Mouse (Mus musculus): ENCODE measurements at regions not wholly inside any gene's neighbourhood (a gene's known extent, or its start where the extent isn't known, plus 50 kb on each side); places are given as distances from the start of the nearest gene placed in this dataset.

DNA sequence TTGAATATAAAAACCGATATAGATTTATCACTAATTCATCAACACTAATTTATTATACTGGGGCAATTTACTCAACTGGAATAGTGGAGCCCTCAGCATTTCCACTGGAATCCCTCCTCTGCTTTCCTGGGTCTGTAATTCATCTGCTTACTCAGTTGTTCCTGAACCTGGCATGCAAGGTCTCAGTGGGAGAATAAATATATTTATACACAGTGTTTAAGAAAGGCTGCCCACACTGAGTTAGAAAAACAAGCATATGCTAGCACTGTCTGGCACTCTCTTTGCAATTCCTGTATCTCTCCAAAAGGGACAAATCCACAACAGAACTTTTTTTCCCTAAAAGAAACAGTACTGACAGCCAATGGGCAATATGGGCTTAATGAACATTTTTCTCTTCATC lies 100.1 kb upstream of the Gm10192 start:
- no peak for TF ChIP-seq CTCF (IDR thresholded peaks at IDR 0.05)
- CTCF ChIA-PET, result no interaction called here
- ATAC-seq (no peak), DNase-seq (ENCODE audit: low read depth, low spot score) (no peak)
- in situ Hi-C loops (cut with MboI; ENCODE audit: low pct_unique_long_range_greater_than_20kb), result no loop called here
- H3K27me3 ChIP-seq, result no peaks in the 10 kb centered on the region
- POLR2A ChIA-PET, result no interaction called here

DNA sequence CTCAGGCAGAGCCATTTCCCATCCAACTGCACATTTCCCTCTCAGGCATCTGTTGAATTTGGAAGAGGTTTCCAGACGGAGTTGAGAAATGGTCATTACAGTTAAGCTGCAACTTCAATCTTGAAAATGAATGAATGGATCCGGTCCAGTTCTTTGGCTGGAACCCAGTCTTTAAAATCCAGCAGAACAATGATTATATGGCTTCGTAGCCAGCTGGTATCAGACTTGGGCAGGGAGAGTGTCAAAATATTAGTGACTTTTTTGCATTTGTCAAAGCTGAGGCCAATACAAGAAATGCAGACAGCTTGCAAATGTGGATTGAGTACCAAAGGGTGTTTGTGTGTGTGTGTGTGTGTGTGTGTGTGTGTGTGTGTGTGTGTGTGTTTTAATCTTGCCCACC lies 99.7 kb upstream of the Gm10192 start:
- TF ChIP-seq CTCF (IDR thresholded peaks at IDR 0.05), result no peak
- in situ Hi-C loops (cut with MboI; ENCODE audit: low pct_unique_long_range_greater_than_20kb), result no loop called here
- CTCF ChIA-PET, result no interaction called here
- no peaks in the 10 kb centered on the region for H3K27me3 ChIP-seq
- POLR2A ChIA-PET, result interaction anchor here (0.6 kb wide), 1 partner anchor 1748 kb away, joined by 3 read pairs; the partner anchor contains the start of gene Angptl3
- DNase-seq (ENCODE audit: low read depth, low spot score), result no peak
- ATAC-seq, result no peak

DNA sequence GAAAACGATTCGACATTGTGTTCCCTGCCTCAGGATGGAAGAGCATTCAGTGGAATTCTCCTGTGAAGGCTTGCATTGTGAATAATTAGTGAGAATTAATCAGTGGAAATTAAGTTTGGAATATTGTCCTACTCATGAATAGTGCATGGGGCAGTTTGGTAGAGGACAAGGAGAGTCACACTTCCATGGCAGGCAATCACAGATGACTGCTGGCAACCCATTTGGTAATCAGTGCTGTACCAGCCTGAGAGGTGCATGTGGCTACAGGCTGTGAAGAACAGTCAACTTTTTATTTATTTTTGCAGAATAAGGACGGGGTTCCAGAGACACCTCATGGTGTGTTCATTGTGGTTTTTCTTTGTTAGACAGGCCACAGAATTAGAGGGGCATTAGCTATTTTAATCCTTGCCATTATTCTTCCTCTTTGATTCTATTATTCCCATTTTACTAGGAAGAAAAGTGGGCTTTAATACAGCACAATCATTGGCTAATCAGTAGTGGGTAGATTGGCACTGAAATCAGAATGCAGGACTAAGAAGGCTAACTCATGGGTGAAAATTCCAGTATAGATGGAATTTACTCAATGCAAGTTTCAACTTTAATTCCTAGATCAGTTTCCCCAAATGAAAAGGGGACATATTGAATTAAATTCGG lies 98.3 kb upstream of the Gm10192 start:
- POLR2A ChIA-PET, result no interaction called here
- no peak for DNase-seq (ENCODE audit: low read depth, low spot score)
- in situ Hi-C loops (cut with MboI; ENCODE audit: low pct_unique_long_range_greater_than_20kb), result no loop called here
- TF ChIP-seq CTCF (IDR thresholded peaks at IDR 0.05), result no peak
- H3K27me3 ChIP-seq, result no peaks in the 10 kb centered on the region
- no peak for ATAC-seq
- CTCF ChIA-PET, result no interaction called here

DNA sequence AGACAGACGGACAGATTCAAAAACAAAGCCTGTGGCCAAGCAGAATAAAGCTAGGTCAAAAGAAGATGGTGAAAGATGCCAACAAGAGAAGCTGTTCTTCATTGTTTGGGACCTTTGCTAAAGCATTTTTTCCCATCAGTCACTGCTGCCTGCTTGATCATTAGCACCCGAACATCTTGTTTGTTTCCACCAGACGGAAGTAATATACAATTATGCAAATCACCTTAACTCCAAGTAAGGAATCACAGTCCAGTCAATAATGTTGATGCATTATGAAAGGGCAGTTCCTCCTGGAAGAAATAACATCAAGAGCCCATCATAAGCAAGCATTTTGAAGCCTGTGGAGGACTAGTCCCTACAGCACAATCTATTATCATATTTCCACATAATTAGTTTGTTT lies 97.7 kb upstream of the Gm10192 start:
- TF ChIP-seq CTCF (IDR thresholded peaks at IDR 0.05), result no peak
- no peak for DNase-seq (ENCODE audit: low read depth, low spot score)
- in situ Hi-C loops (cut with MboI; ENCODE audit: low pct_unique_long_range_greater_than_20kb), result no loop called here
- ATAC-seq, result no peak
- no peaks in the 10 kb centered on the region for H3K27me3 ChIP-seq
- ChIA-PET CTCF (no interaction called here), POLR2A (no interaction called here)

DNA sequence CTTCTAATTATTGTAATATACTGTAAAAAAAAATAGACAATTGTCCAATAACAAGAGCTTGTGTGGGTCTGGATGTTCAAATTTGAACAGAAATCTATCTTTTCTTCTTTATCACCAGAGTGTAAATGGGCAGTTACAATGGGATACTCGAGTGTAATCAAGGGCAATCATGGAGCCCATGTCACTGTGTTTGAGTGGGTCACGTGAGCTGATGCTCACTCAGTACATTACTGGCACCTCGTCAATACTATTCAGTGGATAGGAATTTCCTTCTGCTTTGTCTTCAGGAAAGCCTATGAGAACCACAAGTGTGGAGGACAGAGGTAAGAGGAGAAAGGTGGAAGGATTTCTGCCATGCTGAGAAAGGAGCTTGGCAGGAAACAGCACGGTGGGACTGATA lies 54.0 kb upstream of the Gm10192 start:
- DNase-seq (ENCODE audit: low read depth, low spot score) (no peak), ATAC-seq (no peak)
- no peak for TF ChIP-seq CTCF (IDR thresholded peaks at IDR 0.05)
- ChIA-PET POLR2A (interaction anchor here (0.7 kb wide), 1 partner anchor 675 kb away, joined by 3 read pairs; no protein-coding TSS in a partner anchor), CTCF (interaction anchor here (1.4 kb wide), 1 partner anchor 17 kb away, joined by 3 read pairs; no protein-coding TSS in a partner anchor)
- in situ Hi-C loops (cut with MboI; ENCODE audit: low pct_unique_long_range_greater_than_20kb), result no loop called here
- H3K27me3 ChIP-seq, result no peaks in the 10 kb centered on the region

DNA sequence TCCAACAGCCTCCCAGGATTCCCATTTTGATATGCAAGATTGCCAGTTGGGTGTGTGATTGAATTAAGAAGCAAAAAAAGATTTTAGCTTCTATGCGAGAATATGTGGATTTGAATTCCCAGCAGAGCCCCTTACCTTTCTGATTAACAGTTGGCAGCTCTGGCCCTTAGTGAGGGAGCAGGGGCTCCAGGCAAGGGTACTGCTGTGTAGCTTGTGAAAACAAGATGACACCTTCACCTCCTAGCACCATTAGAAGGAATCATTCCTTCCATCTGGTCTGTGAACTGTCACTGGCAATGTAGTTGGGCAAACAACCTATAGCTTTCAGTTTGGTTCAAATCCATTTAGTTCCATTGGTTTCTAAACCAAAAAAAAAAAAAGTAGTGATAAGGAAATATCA lies 53.4 kb upstream of the Gm10192 start:
- DNase-seq (ENCODE audit: low read depth, low spot score), result no peak
- ChIA-PET CTCF (interaction anchor here (1.4 kb wide), 1 partner anchor 16 kb away, joined by 3 read pairs; no protein-coding TSS in a partner anchor), POLR2A (interaction anchor here (0.7 kb wide), 1 partner anchor 676 kb away, joined by 3 read pairs; no protein-coding TSS in a partner anchor)
- no peak for ATAC-seq
- H3K27me3 ChIP-seq, result no peaks in the 10 kb centered on the region
- no peak for TF ChIP-seq CTCF (IDR thresholded peaks at IDR 0.05)
- in situ Hi-C loops (cut with MboI; ENCODE audit: low pct_unique_long_range_greater_than_20kb), result no loop called here

DNA sequence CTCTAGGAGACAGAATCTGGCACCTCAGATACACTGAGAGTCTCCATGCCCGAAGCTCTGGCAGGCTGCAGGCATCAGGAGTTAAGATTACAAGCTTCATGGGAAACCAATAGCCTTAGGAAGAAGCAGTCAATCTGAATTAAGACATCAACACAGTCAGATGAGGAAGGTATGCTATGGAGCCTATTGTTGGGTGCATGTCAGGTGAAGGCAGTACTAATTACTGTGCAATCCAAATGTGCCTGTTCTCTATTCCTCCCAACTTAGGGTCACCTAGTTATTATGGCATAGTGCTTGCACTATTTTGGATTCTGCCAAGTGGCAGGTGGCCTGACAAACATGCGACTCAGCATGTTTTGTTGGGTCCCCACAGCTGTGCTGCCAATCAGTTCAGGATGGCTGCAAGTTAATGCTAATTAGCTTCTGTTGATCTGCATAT lies 53.0 kb upstream of the Gm10192 start:
- ChIA-PET POLR2A (no interaction called here), CTCF (interaction anchor here (1.4 kb wide), 1 partner anchor 16 kb away, joined by 3 read pairs; no protein-coding TSS in a partner anchor)
- DNase-seq (ENCODE audit: low read depth, low spot score), result no peak
- in situ Hi-C loops (cut with MboI; ENCODE audit: low pct_unique_long_range_greater_than_20kb), result no loop called here
- H3K27me3 ChIP-seq, result no peaks in the 10 kb centered on the region
- no peak for TF ChIP-seq CTCF (IDR thresholded peaks at IDR 0.05)
- ATAC-seq, result no peak
